Mouse (Mus musculus) forebrain, embryonic 14.5 days (tissue): ENCODE measurements at regions not wholly inside any gene's neighbourhood (a gene's known extent, or its start where the extent isn't known, plus 50 kb on each side); places are given as distances from the start of the nearest gene placed in this dataset.
"Not testable (repeated sequence)": the region's sequence is repeated elsewhere in the genome, so short reads cannot be mapped to it uniquely, and the experiment has no call there.

Source experiments
- ATAC-seq: fragments of 200-750 bp; cut with Nextera tagmentation; 2 replicates; pipeline ENCODE4 v1.8.0; 2017; ENCODE audit warnings: mild to moderate bottlenecking, moderate library complexity
- DNase-seq: peaks from one replicate; pipeline ENCODE4 v3.0.0-alpha.2; 2015; ENCODE audit warnings: low spot score
- H3K27ac ChIP-seq: fragments of 300-500 bp; sonication (generic); 2 replicates; pipeline ENCODE4 v1.5.1; 2014; ENCODE audit warnings: low read depth, mild to moderate bottlenecking, control low read depth, low read length, moderate library complexity
- H3K27me3 ChIP-seq: fragments of 300-500 bp; sonication (generic); replicated peaks from 2 replicates; pipeline ENCODE4 v1.6.1; 2014; ENCODE audit warnings: low read length, control low read depth, mixed read lengths; ENCODE audit not compliant: control insufficient read depth, insufficient read depth
- H3K36me3 ChIP-seq: fragments of 300-500 bp; sonication (generic); 2 replicates; pipeline ENCODE4 v1.6.1; 2014; ENCODE audit warnings: low read length, control low read depth; ENCODE audit not compliant: control insufficient read depth, insufficient read depth
- H3K4me1 ChIP-seq: fragments of 300-500 bp; sonication (generic); 2 replicates; pipeline ENCODE4 v1.6.1; 2014; ENCODE audit warnings: antibody characterized with exemption, low read length, control low read depth; ENCODE audit not compliant: control insufficient read depth, insufficient read depth
- H3K4me2 ChIP-seq: fragments of 300-500 bp; sonication (generic); 2 replicates; pipeline ENCODE4 v1.6.1; 2014; ENCODE audit warnings: mild to moderate bottlenecking, control low read depth, low read length
- H3K4me3 ChIP-seq: fragments of 300-500 bp; sonication (generic); 2 replicates; pipeline ENCODE4 v1.5.1; 2014; ENCODE audit warnings: low read depth, low read length, control low read depth
- H3K9ac ChIP-seq: fragments of 300-500 bp; sonication (generic); 2 replicates; pipeline ENCODE4 v1.6.1; 2014; ENCODE audit warnings: mild to moderate bottlenecking, low read length, control low read depth, moderate library complexity
- H3K9me3 ChIP-seq: fragments of 300-500 bp; sonication (generic); replicated peaks from 2 replicates; pipeline ENCODE4 v1.6.1; 2016; ENCODE audit warnings: low read length, control low read depth, mixed read lengths; ENCODE audit not compliant: control insufficient read depth
- WGBS: fragments of 180-500 bp; shearing (Covaris S2); extraction: QIAGEN DNeasy Blood & Tissue Kit; methylation state at CpG from one replicate; pipeline ENCODE4 v1.1.7; 2014; 5-methylcytosine and 5-hydroxymethylcytosine counted together

DNA sequence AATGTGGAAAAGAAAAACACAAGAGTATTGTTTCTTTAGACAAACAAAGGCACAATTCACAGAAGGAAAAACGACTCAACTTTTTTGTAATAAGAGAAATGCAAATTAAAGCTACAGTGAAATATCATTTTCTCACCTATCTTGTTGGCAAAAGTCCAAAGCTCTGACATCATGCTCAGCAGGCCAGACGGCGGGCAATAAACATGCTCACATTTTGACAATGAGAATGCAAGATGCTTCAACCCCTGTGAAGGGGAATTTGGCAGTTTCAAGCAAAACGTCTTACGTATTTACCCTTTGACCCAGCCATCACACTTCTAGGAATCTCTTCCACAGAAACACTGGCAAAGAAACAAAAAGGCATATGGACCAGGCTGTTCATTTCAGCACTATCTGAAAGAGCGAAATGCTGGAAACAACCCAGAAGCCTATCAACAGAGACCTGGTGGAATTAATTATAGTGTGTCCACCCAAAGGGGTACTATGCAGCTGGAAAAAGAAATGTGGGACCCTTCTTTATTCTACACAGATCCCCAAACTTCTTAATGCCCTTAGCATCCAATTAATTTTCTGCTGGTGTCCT, 203.4 kb upstream of the 2610301B20Rik start:
- H3K36me3 ChIP-seq, result no peaks in the 10 kb centered on the region
- no peaks in the 10 kb centered on the region for H3K9me3 ChIP-seq
- H3K27ac ChIP-seq, result no peak overlapping the region
- no peaks in the 10 kb centered on the region; the same call in 1 of the 2 replicates for H3K4me1 ChIP-seq
- DNase-seq, result peak; percentile 90
- H3K27me3 ChIP-seq, result no peaks in the 10 kb centered on the region
- no peak overlapping the region for H3K4me3 ChIP-seq
- no peak overlapping the region for H3K9ac ChIP-seq
- peak; percentile 97 for ATAC-seq
- WGBS, result 24% methylated on average over 6 of the region's 6 CpGs
- H3K4me2 ChIP-seq, result no peak overlapping the region

DNA sequence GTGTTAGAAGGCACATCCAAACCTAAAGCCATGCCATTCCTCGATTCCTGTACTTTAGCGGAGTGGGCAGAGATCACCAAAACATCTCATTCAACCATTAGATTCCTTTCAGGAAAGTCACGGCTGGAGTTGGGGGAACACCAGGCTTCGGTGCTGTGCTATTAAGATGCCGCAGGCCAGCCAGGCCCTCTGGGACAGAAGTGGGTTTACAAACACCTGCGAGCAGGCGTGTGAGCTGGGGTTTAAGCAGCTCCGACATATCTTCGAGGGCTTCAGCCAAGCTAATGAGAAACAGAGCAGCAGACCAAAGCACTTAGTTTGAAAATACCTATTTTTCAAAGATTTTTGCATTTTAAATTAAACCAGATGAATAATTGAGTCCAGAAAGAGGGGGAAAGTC, 183.2 kb upstream of the 2610301B20Rik start:
- H3K4me3 ChIP-seq, result no peak overlapping the region
- H3K4me1 ChIP-seq, result no peaks in the 10 kb centered on the region
- WGBS, result 84% methylated on average over 9 of the region's 9 CpGs
- no peaks in the 10 kb centered on the region for H3K27me3 ChIP-seq
- ATAC-seq, result no peak
- no peaks in the 10 kb centered on the region for H3K36me3 ChIP-seq
- DNase-seq, result no peak
- no peak overlapping the region for H3K9ac ChIP-seq
- no peak overlapping the region for H3K27ac ChIP-seq
- H3K9me3 ChIP-seq, result no peaks in the 10 kb centered on the region
- H3K4me2 ChIP-seq, result no peak overlapping the region

DNA sequence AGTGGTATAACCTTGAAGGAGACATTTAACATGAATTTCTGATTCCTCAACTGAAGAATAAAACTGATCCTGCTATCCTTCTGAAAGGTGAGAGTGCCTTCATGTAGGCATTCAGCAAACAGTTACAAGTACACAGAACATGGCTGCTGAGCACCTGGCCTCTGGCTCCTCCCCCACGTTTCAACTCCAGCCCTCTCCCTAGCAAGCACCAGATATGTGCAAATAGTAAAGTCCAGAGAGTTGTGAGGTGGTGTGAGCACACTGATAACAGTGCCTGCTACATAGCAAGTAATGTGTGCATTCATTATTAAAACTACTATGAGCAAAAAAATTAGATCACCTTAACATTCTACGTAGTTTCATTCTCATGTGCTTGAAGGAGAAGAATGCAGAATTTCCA, 181.4 kb upstream of the 2610301B20Rik start:
- whole genome bisulfite sequencing, result 80% methylated on average over 2 of the region's 2 CpGs
- H3K4me2 ChIP-seq, result no peak overlapping the region
- no peaks in the 10 kb centered on the region for H3K4me1 ChIP-seq
- DNase-seq (no peak), ATAC-seq (no peak)
- no peaks in the 10 kb centered on the region for H3K27me3 ChIP-seq
- H3K4me3 ChIP-seq, result no peak overlapping the region
- no peak overlapping the region for H3K9ac ChIP-seq
- no peaks in the 10 kb centered on the region for H3K9me3 ChIP-seq
- H3K27ac ChIP-seq, result no peak overlapping the region
- H3K36me3 ChIP-seq, result no peaks in the 10 kb centered on the region

DNA sequence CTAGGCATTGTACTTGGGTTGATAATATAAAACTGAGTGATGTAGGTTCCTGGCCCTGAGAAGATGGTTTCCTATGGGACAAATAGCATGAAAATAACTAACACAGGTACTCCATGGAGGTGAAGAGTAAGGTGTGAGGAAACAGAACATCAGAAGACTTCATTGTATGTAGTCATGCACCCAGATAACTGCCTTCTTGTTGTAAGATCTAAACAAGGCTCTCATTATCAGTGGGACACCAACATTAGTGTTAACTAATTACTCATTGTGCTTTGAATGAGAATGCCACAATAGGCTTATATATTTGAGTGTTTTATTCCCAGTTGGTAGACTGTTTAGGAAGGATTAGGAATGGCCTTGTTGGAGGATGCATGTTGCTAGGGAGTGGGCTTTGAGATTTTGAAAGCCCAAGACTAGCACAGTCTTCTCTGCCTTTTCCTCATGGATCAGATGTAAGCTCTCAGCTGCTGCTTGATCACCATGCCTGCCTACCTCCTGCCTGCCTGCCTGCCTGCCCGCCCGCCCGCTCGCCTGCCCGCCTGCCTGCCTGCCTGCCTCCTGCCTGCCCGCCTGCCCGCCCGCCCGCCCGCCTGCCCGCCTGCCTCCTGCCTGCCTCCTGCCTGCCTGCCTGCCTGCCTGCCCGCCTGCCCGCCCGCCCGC, 180.7 kb upstream of the 2610301B20Rik start:
- Histone ChIP-seq H3K36me3 (no peaks in the 10 kb centered on the region), H3K27me3 (no peaks in the 10 kb centered on the region), H3K4me2 (no peak overlapping the region), H3K27ac (peak overlapping the region; percentile 14; the same call in 1 of the 2 replicates), H3K4me3 (peak overlapping the region; percentile 17), H3K4me1 (no peaks in the 10 kb centered on the region), H3K9me3 (no peaks in the 10 kb centered on the region), H3K9ac (no peak overlapping the region)
- ATAC-seq, result peak; percentile 54; the same call in 1 of the 2 replicates
- 38% methylated on average over 4 of the region's 15 CpGs for WGBS
- DNase-seq, result peak; percentile 11

DNA sequence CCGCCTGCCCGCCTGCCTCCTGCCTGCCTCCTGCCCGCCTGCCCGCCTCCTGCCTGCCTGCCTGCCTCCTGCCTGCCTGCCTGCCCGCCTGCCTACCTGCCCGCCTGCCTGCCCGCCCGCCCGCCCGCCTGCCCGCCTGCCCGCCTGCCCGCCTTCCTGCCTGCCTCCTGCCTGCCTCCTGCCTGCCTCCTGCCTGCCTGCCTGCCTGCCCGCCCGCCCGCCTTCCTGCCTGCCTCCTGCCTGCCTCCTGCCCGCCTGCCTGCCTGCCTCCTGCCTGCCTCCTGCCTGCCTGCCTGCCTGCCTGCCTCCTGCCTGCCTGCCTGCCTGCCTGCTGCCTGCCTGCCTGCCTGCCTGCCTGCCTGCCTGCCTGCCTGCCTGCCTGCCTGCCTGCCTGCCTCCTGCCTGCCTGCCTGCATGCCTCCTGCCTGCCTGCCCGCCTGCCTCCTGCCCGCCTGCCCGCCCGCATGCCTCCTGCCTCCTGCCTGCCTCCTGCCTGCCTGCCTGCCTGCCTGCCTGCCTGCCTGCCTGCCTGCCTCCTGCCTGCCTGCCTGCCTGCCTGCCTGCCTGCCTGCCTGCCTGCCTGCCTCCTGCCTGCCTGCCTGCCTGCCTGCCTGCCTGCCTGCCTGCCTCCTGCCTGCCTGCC, 180.1 kb upstream of the 2610301B20Rik start:
- not testable (repeated sequence) for H3K9me3 ChIP-seq, DNase-seq, H3K4me1 ChIP-seq, H3K4me2 ChIP-seq, H3K36me3 ChIP-seq, H3K27ac ChIP-seq, ATAC-seq, H3K27me3 ChIP-seq, H3K9ac ChIP-seq
- 62% methylated on average over 9 of the region's 21 CpGs for WGBS
- H3K4me3 ChIP-seq, result peak overlapping the region; percentile 17

DNA sequence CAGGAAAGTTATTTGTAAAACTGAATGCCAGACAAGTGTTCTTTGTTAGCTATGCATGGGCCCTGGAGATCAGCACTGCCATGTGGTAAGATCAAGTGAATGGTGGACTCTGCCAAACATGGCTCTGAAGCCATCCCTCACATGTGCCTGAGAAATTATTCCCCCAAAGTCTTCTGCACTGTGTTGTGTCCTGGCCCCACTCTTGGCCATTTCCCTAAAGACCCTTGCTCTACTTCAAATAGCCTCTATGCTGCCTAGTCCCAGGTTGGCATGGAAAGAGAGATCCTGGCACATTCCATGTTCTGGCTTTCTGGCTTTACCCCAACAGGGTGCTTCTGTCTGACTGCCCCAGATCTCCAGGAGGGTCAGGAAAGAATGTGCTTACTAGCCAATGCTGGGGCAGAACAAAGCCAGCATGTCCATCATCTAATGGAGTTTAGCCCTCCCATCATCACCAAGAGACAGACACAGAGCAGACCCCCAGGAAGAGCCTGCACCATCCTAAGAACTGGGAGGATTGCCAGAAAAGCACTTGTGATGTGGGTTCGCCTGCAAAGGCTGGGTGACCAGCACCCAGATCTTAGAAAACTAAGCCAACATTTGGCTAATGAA, 177.0 kb upstream of the 2610301B20Rik start:
- Histone ChIP-seq H3K9ac (no peak overlapping the region), H3K27me3 (no peaks in the 10 kb centered on the region), H3K9me3 (no peaks in the 10 kb centered on the region), H3K4me1 (no peaks in the 10 kb centered on the region), H3K4me2 (no peak overlapping the region), H3K4me3 (no peak overlapping the region), H3K36me3 (no peaks in the 10 kb centered on the region), H3K27ac (no peak overlapping the region)
- DNase-seq, result no peak
- no peak for ATAC-seq
- WGBS, result 73% methylated on average over 1 of the region's 1 CpGs

DNA sequence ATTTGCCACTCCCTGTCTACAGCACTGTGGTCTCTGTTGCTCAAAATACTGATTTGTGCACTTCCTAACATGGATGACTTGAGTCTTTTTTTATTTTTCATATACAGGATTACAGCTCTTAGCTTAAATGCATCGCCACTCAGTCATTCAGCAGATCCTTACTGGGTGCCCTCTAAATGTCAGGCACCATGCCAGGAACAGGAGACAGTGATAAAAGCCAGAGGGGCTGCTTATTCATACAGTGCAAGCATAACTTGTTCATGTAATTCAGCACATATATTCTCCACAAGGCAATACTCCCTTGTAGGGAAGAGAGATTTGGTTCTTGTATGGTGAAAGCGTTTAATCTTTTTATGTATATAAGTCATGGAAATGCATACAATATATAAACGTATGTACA, 175.7 kb upstream of the 2610301B20Rik start:
- H3K27me3 ChIP-seq, result no peaks in the 10 kb centered on the region
- H3K27ac ChIP-seq, result no peak overlapping the region
- 81% methylated on average over 3 of the region's 3 CpGs for WGBS
- no peaks in the 10 kb centered on the region for H3K36me3 ChIP-seq
- no peaks in the 10 kb centered on the region for H3K4me1 ChIP-seq
- ATAC-seq (no peak), DNase-seq (no peak)
- no peaks in the 10 kb centered on the region for H3K9me3 ChIP-seq
- H3K4me2 ChIP-seq, result no peak overlapping the region
- no peak overlapping the region for H3K9ac ChIP-seq
- no peak overlapping the region for H3K4me3 ChIP-seq

DNA sequence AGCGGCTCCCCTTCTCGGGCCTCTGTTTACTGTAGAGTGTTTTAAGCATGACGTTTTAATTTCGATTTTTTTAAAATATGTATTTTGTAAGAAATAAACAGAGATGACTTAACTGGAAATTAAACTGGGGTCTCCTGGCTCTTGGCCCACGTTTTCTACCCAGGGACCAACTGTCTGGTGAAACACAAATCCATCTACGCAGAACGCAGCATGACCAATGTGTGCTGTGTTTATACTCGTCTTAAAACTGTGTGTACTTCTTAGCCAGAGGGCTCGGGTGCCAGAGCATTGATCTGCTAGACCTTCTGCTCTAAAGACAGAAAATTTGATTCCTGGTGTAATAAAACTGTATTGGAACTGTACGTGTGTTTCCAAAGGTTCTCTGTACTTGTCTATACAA, 172.8 kb upstream of the 2610301B20Rik start:
- H3K9ac ChIP-seq, result no peak overlapping the region
- no peaks in the 10 kb centered on the region for H3K9me3 ChIP-seq
- H3K36me3 ChIP-seq, result no peaks in the 10 kb centered on the region
- DNase-seq, result no peak
- 86% methylated on average over 10 of the region's 10 CpGs for WGBS
- H3K4me3 ChIP-seq, result no peak overlapping the region
- no peak for ATAC-seq
- no peak overlapping the region for H3K27ac ChIP-seq
- no peaks in the 10 kb centered on the region for H3K4me1 ChIP-seq
- H3K27me3 ChIP-seq, result no peaks in the 10 kb centered on the region
- H3K4me2 ChIP-seq, result no peak overlapping the region

DNA sequence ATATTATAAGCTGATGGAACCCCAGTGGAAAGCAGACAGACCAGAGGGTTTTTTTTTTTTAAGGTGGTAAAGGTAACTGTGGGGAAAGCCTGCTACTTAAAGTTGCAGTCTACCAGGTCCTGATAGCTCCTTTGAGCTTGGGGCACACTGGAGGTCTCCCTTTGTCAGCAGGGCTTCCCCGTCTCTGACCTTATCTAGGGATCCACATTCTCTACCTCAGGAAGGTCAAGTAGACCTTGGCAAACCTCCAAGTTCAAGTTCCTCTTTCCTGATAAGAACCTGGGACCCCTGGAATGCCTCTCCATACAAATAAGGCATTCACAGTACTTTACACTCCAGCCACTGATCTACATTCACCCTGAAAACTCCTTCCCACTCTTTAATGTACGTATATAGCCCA, 171.1 kb upstream of the 2610301B20Rik start:
- Histone ChIP-seq H3K4me1 (no peaks in the 10 kb centered on the region; the same call in 1 of the 2 replicates), H3K4me2 (no peak overlapping the region), H3K27ac (no peak overlapping the region), H3K27me3 (no peaks in the 10 kb centered on the region), H3K4me3 (no peak overlapping the region), H3K9ac (no peak overlapping the region), H3K9me3 (no peaks in the 10 kb centered on the region), H3K36me3 (no peaks in the 10 kb centered on the region)
- WGBS, result 76% methylated on average over 2 of the region's 2 CpGs
- ATAC-seq (no peak), DNase-seq (no peak)
